Mouse (Mus musculus): Measurements from ENCODE around the gene Zfp605. TPM values are rescaled to one million over a fixed set of nuclear protein-coding genes. Genes with fewer than 3 reads are reported as not detected.
A peak's percentile ranks its signal among the peaks of the same experiment; 100 is the strongest.
"Not testable (repeated sequence)": the region's sequence is repeated elsewhere in the genome, so short reads cannot be mapped to it uniquely, and the experiment has no call there.

Zfp605 gene
- total RNA-seq, 1 experiment from 2014 or later, result 4.7 TPM

GRCm38 (mm10) chr5:110107581-110108304, 2.1 kb upstream of the Zfp605 start, which contains the start of gene Gtpbp6:
Gene Gtpbp6 (minus strand): TSS chr5:110108197.
- DNase-seq, result peak; percentile 99

GRCm38 (mm10) chr5:110108305-110108628, 1.6 kb upstream of the Zfp605 start:
- no peak for DNase-seq

GRCm38 (mm10) chr5:110122380-110122779, 12.5 kb downstream of the Zfp605 start:
- not testable (repeated sequence) for DNase-seq

GRCm38 (mm10) chr5:110135293-110136086, 25.6 kb downstream of the Zfp605 start, which contains the start of gene Chfr:
Gene Chfr (plus strand): TSS chr5:110135842.
- DNase-seq, result peak; percentile 99

- DNase-seq, result no peak
Observed at GRCm38 (mm10) chr5:110136087-110136464, 26.2 kb downstream of the Zfp605 start.

DNA sequence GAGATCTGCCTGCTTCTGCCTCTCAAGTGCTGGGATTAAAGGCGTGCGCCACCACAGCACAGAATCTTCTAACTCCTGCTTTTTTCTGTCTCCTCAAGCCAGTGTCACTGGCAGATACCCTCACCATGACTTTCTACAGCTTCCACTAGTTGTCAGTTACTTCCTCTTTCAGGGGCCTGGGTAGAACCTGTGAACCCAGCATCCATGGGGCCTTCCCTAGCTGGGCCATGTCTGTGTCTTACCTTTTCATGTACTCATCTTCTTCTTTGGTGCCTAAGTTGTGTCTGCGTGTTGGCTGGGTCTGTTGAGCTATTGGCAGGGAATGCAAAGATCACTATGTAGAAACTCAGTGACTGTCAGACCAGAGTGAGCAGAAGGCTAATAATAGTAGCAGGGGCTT, 27.9 kb downstream of the Zfp605 start:
- DNase-seq, result no peak

DNA sequence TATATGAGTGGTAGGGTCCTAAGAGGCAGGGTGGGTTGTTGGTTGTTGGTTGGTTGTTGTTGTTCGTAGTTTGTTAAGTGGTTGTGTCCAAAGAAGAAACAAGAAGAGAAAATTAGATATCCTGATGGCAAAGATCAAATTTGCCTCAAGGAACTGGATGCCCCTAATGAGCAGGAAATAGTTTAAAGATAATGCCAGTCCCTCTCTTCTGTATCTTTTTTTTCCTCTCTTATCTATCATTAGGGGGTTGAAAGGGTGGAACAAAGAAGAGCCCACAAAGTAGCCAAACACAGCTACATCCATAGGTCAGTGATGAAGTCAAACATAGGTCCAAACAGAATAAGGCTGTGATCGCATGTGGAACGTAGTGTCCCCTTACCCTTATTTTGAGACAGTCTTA, 29.4 kb downstream of the Zfp605 start:
- no peak for DNase-seq

- no peak for DNase-seq
Observed at GRCm38 (mm10) chr5:110140424-110140823, 30.5 kb downstream of the Zfp605 start.

DNA sequence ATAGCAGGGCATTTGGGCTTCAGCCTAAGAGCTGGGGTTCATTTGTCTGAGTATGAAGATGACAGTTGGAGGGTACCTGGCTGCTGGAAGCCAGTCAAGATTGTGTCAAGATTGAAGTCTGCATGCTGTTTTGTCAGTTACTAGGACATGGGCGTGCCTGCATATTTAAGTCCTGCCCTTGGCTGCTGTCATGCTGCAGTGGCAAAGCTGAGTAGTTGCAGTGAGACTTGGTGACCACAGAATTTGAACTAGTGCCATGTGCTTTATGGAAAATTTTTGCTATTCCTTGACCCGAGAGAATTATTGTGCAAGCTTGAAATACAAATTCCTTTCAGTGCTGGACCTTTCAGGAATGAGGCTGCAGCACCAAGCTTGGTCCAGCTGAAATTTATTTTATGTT, 32.4 kb downstream of the Zfp605 start:
- DNase-seq, result peak; percentile 64

- DNase-seq, result peak; percentile 29
Observed at GRCm38 (mm10) chr5:110143007-110143406, 33.1 kb downstream of the Zfp605 start.

- no peak for DNase-seq
Observed at GRCm38 (mm10) chr5:110169374-110169773, 59.5 kb downstream of the Zfp605 start.

DNA sequence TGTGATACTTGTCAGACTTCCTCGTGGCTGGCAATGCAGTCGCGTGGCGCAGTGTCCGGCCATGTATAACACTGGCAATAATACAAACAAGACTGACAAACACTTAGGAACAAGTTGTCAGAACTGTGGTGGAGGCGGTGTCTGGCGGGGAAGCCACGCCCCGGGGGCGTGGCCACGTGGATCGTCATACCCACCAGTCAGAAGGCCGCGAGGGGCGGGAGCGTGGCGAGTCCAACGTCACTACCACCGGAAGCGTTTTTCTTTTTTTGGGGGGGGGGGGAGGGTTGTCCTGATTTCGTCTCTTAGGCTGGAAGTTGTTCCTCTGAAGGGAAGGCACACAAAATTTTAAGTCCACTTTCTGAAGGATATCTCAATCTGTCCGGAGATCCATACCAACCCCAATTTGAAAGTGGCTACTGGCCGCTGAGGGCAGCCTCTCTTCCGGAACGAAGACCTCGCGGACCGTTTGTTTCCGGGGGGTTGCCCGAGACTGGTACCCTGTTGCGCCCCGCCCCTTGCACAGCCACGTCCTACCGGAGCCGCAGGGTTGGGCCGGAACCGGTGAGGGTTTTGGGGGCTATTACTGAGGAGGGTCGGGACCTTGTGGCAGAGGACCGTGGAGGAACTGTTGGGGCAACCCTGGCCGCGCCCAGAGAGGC, 66.6 kb downstream of the Zfp605 start, which contains the start of gene Golga3:
TSS of gene Golga3 (plus strand) at position 340 of the 659 bp plus-strand sequence.
- DNase-seq, result peak; percentile 96

DNA sequence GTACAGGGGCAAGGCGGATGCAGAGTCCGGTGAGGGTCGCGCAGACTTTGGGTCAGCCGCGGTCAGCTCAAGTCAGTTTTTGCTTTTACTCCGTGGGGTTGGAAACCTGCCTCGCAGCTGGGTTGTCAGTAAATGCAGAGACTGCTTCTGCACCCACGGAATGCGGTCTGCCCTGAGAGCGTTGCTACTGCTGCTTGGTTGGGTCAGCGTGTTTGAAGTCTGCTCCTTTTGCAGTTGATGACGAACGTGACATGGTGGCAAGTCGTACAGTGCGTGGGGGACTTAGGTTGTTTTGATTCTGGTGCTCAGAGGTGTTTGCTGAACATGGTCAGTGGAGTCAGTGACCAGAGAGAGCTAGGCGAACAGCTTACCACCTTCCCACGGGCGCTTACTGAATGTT, 67.1 kb downstream of the Zfp605 start:
- DNase-seq, result no peak

DNA sequence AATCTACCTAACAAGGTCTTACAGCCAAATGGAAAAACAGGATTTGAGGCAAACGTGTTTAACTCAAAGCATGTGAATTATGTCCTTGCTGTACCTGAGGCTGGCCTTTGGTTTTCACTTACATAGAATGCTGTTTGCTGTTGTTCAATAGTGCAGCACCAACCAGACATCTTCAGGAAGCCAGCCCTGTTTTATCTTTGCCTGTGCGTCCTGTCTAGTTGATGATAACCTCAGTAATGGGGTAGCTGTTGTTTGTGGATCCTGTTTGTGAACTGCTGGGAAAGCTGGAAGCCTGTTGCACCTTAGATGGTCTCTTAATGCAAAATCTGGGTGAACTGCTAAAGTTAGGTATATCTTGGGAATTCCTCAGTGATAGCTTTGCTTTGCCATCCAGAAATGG, 68.7 kb downstream of the Zfp605 start:
- no peak for DNase-seq

Other genes with a start within 250 kb of the Zfp605 start
- gene Gm15446, start 186.7 kb upstream of the Zfp605 start, total RNA-seq (2021), result 7.3 and 10.4 TPM in 2 replicates
- 19.1 and 19.9 TPM in 2 replicates for gene Zfp932, start 113.6 kb upstream of the Zfp605 start, total RNA-seq (2021)
- 4.4 and 6.6 TPM in 2 replicates for gene Gm17655, start 37.6 kb upstream of the Zfp605 start, total RNA-seq (2021)
- 0.11 and 0.45 TPM in 2 replicates for gene Gm35315, start 15.7 kb upstream of the Zfp605 start, total RNA-seq (2021)
- gene Plcxd1, start 10.1 kb upstream of the Zfp605 start, total RNA-seq (2021), result not detected in 2 replicates
- gene Gtpbp6, start 1.9 kb upstream of the Zfp605 start, total RNA-seq (2021), result 57.4 and 63.7 TPM in 2 replicates
- 34.1 and 46.1 TPM in 2 replicates for gene Chfr, start 25.8 kb downstream of the Zfp605 start, total RNA-seq (2021)
- 33.0 and 36.0 TPM in 2 replicates for gene Golga3, start 66.6 kb downstream of the Zfp605 start, total RNA-seq (2021)
- 32.5 and 33.8 TPM in 2 replicates for gene Ankle2, start 120.9 kb downstream of the Zfp605 start, total RNA-seq (2021)
- 49.5 and 51.4 TPM in 2 replicates for gene Pgam5, start 159.8 kb downstream of the Zfp605 start, total RNA-seq (2021)
- 18.6 and 39.4 TPM in 2 replicates for gene Pxmp2, start 176.1 kb downstream of the Zfp605 start, total RNA-seq (2021)
- 8.2 and 11.9 TPM in 2 replicates for gene Pole, start 176.2 kb downstream of the Zfp605 start, total RNA-seq (2021)
- 0.48 and 1.2 TPM in 2 replicates for gene P2rx2, start 233.1 kb downstream of the Zfp605 start, total RNA-seq (2021)
- gene Lrcol1, start 234.6 kb downstream of the Zfp605 start, total RNA-seq (2021), result not detected in 2 replicates